Mouse (Mus musculus): ENCODE measurements around the gene Cdk10.

DNA sequence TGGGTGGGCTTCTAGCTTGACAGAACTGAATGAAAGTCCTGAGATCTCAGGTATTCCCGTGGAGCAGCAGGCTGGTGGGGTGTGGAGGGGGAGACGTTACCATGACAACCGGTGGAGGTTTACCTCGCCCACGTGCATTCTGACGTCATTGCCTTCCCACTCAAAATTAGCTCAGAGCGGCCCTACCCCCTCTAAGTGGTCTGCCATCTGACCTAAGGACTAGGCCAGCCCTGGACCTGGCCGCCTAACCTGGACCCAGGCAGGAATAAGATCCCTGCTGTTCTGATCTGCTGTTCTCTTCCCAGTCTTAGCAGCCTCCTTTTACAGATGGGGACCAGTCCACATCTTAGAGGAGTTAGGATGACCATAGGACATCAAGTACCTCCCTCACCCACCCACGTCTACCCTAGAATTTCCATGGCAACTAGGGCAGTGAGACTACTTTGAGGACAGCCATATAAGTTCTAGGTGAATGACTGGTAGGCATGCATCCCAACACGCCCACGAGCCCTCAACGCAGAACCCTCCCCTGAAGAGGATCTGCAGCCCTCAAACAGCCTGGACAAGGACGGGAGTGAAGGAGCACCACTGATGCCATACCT is 10.4 kb downstream of the Cdk10 start:
- no peak for TF ChIP-seq CTCF (IDR thresholded peaks at IDR 0.05; ENCODE audit: control insufficient read depth, insufficient read depth, low read length)
- no peak for TF ChIP-seq POLR2A (IDR thresholded peaks at IDR 0.05; ENCODE audit: borderline replicate concordance, control insufficient read depth, low read depth, low read length)
